17 mouse cellular contexts compared by ENCODE assay signal in the genomic region with DNA sequence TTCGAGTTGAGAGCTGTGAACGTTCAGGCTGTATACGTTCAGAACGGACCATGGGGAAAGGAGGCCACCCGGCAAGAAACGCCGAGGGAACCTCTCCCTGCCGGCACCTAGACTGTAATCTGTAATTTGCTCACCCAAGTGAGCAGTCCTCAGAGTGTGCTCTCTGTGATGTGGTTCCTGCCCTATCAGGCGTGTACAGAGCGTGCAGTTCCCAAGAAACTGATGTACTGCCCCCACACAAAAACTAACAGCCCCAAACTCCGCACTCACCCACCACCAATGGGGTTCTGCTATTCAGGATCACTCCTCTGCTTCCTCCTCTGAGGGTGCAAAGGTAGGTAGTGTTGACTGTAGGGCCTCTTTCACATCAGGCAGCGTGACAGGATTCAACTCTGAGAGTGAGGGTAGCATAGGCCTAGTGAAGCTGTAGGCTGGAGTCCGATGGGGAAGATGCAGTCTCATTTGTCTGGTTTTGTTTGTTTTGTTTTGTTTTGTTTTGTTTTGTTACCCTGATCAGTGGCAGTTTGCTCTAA. TPM values are rescaled to one million over a fixed set of nuclear protein-coding genes. Genes with fewer than 3 reads are reported as not detected.
A peak's percentile ranks its signal among the peaks of the same experiment; 100 is the strongest.
DNase-seq lines count a peak whose midpoint lies in the region; ATAC-seq and TF ChIP-seq lines count a peak whose summit lies in the region.
"Had no signal": no experiment of that assay in that cellular context is flagged by ENCODE, and none has a peak within 500 bp of the region (broad histone marks: within the 10 kb centered on the region; RNA-seq: fewer than 3 reads in every experiment).

No protein-coding gene starts in this region.

- ATAC-seq in kidney, postnatal 0 days (replicated peaks; ENCODE audit: low FRiP score, low read depth): peak; percentile 89
- ATAC-seq in intestine, embryonic 15.5 days: peak; percentile 68
- ATAC-seq in liver, embryonic 13.5 days (ENCODE audit: low read depth): peak; percentile 64
- 0 out of 2 replicates have a peak, but pooled peaks have one; percentile 14 for ATAC-seq in stomach, embryonic 16.5 days (ENCODE audit: insufficient read depth, low FRiP score)
- ATAC-seq: forebrain, embryonic 14.5 days; midbrain, embryonic 15.5 days had no signal

- DNase-seq in kidney, postnatal 0 days (ENCODE audit: low spot score): no peak
- no peak for DNase-seq in kidney, postnatal 14 days
- no peak for DNase-seq in liver, embryonic 13.5 days
- DNase-seq in forebrain, embryonic 10.5 days (ENCODE audit: extremely low spot score, low spot score): no peak
- DNase-seq in left cerebral cortex, adult 11 months (ENCODE audit: low spot score): no peak
- DNase-seq: cerebellum, adult 9-10 months; left cerebral cortex, postnatal 4 days; spleen, adult 18-20 months; thymus, adult 2 months had no signal

- no peaks in the 10 kb centered on the region for H3K9me3 ChIP-seq in kidney, postnatal 0 days (replicated peaks; ENCODE audit: low read length)
- H3K9me3 ChIP-seq in intestine, embryonic 15.5 days: no peaks in the 10 kb centered on the region
- H3K9me3 ChIP-seq in liver, embryonic 13.5 days (replicated peaks): no peaks in the 10 kb centered on the region
- H3K9me3 ChIP-seq in stomach, embryonic 16.5 days (replicated peaks; ENCODE audit: control insufficient read depth, low read length): no peaks in the 10 kb centered on the region
- H3K9me3 ChIP-seq in forebrain, embryonic 10.5 days: peaks cover 3% of the 10 kb centered on the region
- H3K9me3 ChIP-seq: heart, embryonic 10.5 days; midbrain, embryonic 15.5 days had no signal

- H3K4me3 ChIP-seq in kidney, postnatal 0 days (replicated peaks; ENCODE audit: low read depth, low read length): no peak overlapping the region
- no peak overlapping the region for H3K4me3 ChIP-seq in intestine, embryonic 15.5 days (replicated peaks)
- H3K4me3 ChIP-seq in liver, embryonic 13.5 days (replicated peaks): no peak overlapping the region
- no peak overlapping the region for H3K4me3 ChIP-seq in stomach, embryonic 16.5 days (replicated peaks; ENCODE audit: low read length)
- H3K4me3 ChIP-seq in forebrain, embryonic 10.5 days: no peak overlapping the region
- H3K4me3 ChIP-seq: heart, embryonic 10.5 days; left cerebral cortex, adult 2 months; midbrain, embryonic 15.5 days; myocyte had no signal

- no peaks in the 10 kb centered on the region; the same call in none of the 2 replicates for H3K4me1 ChIP-seq in kidney, postnatal 0 days (replicated peaks; ENCODE audit: insufficient read depth, low read length)
- H3K4me1 ChIP-seq in intestine, embryonic 15.5 days (replicated peaks): peaks cover 21% of the 10 kb centered on the region
- peaks cover 38% of the 10 kb centered on the region for H3K4me1 ChIP-seq in liver, embryonic 13.5 days (replicated peaks)
- peaks cover 23% of the 10 kb centered on the region for H3K4me1 ChIP-seq in stomach, embryonic 16.5 days (ENCODE audit: control insufficient read depth, insufficient read depth, low read length)
- peaks cover 5% of the 10 kb centered on the region for H3K4me1 ChIP-seq in forebrain, embryonic 10.5 days
- H3K4me1 ChIP-seq: midbrain, embryonic 15.5 days had no signal

- H3K27me3 ChIP-seq in kidney, postnatal 0 days (ENCODE audit: insufficient read depth, low read length): no peaks in the 10 kb centered on the region
- H3K27me3 ChIP-seq in intestine, embryonic 15.5 days (replicated peaks): no peaks in the 10 kb centered on the region
- H3K27me3 ChIP-seq in liver, embryonic 13.5 days: no peaks in the 10 kb centered on the region
- no peaks in the 10 kb centered on the region for H3K27me3 ChIP-seq in stomach, embryonic 16.5 days (ENCODE audit: control insufficient read depth, insufficient read depth, low read length)
- H3K27me3 ChIP-seq in forebrain, embryonic 10.5 days (ENCODE audit: poor library complexity, severe bottlenecking): no peaks in the 10 kb centered on the region
- H3K27me3 ChIP-seq: midbrain, embryonic 15.5 days; Patski had no signal

- H3K4me2 ChIP-seq in kidney, postnatal 0 days (ENCODE audit: low read length): no peak overlapping the region
- H3K4me2 ChIP-seq in intestine, embryonic 15.5 days (replicated peaks): no peak overlapping the region
- H3K4me2 ChIP-seq in liver, embryonic 13.5 days: no peak overlapping the region
- H3K4me2 ChIP-seq in stomach, embryonic 16.5 days (ENCODE audit: low read depth, low read length): no peak overlapping the region
- H3K4me2 ChIP-seq: midbrain, embryonic 15.5 days had no signal

- H3K36me3 ChIP-seq in kidney, postnatal 0 days (ENCODE audit: insufficient read depth, low read length): no peaks in the 10 kb centered on the region
- H3K36me3 ChIP-seq in intestine, embryonic 15.5 days: 0 out of 2 replicates have a peak, but pooled peaks cover under 1% of the 10 kb centered on the region
- peaks cover 3% of the 10 kb centered on the region; the same call in 1 of the 2 replicates for H3K36me3 ChIP-seq in liver, embryonic 13.5 days
- H3K36me3 ChIP-seq in stomach, embryonic 16.5 days (ENCODE audit: control insufficient read depth, insufficient read depth, low read length): no peaks in the 10 kb centered on the region
- peaks cover 8% of the 10 kb centered on the region for H3K36me3 ChIP-seq in forebrain, embryonic 10.5 days (replicated peaks)
- H3K36me3 ChIP-seq: midbrain, embryonic 15.5 days had no signal

- H3K9ac ChIP-seq in kidney, postnatal 0 days (ENCODE audit: low read depth, low read length): no peak overlapping the region
- no peak overlapping the region for H3K9ac ChIP-seq in intestine, embryonic 15.5 days
- no peak overlapping the region for H3K9ac ChIP-seq in liver, embryonic 13.5 days
- no peak overlapping the region for H3K9ac ChIP-seq in stomach, embryonic 16.5 days (ENCODE audit: low read length)
- H3K9ac ChIP-seq: midbrain, embryonic 15.5 days had no signal

- no peak for TF ChIP-seq CTCF in kidney, postnatal 0 days (IDR thresholded peaks at IDR 0.05; ENCODE audit: low read depth)

- 57% methylated on average over 13 of the region's 13 CpGs for WGBS in kidney, postnatal 0 days
- 78% methylated on average over 13 of the region's 13 CpGs for WGBS in intestine, embryonic 15.5 days
- WGBS in liver, embryonic 13.5 days (ENCODE audit: insufficient replicate concordance): 78% methylated on average over 13 of the region's 13 CpGs
- 75% methylated on average over 13 of the region's 13 CpGs for WGBS in stomach, embryonic 16.5 days
- whole genome bisulfite sequencing in forebrain, embryonic 10.5 days: 89% methylated on average over 13 of the region's 13 CpGs

- peak overlapping the region; percentile 62; the same call in 1 of the 2 replicates for H3K27ac ChIP-seq in kidney, postnatal 0 days
- H3K27ac ChIP-seq in intestine, embryonic 15.5 days: no peak overlapping the region
- H3K27ac ChIP-seq in liver, embryonic 13.5 days: peak overlapping the region; percentile 52
- no peak overlapping the region for H3K27ac ChIP-seq in stomach, embryonic 16.5 days (ENCODE audit: low read length)
- no peak overlapping the region for H3K27ac ChIP-seq in forebrain, embryonic 10.5 days
- H3K27ac ChIP-seq: heart, embryonic 10.5 days; left cerebral cortex, adult 2 months; midbrain, embryonic 15.5 days had no signal

RNA-seq across cellular contexts. Expression of gene Aco1, which starts 12.7 kb away (rescaled TPM):
- polyA plus RNA-seq in kidney, postnatal 0 days (2015; fragmentation: Nextera tagmentation; extraction: Ambion mirVana): 82.3 and 87.8 TPM in 2 replicates
- 66.9 and 68.1 TPM in 2 replicates for polyA plus RNA-seq in intestine, embryonic 15.5 days (2015; fragmentation: Nextera tagmentation; extraction: Ambion mirVana)
- 20.9 and 24.9 TPM in 2 replicates for polyA plus RNA-seq in liver, embryonic 13.5 days (2015; fragmentation: Nextera tagmentation; extraction: Ambion mirVana)
- 66.3 and 72.0 TPM in 2 replicates for polyA plus RNA-seq in stomach, embryonic 16.5 days (2015; fragmentation: Nextera tagmentation; extraction: Ambion mirVana)
- polyA plus RNA-seq in forebrain, embryonic 10.5 days (2016; fragmentation: Nextera tagmentation; extraction: Ambion mirVana): 53.3 and 54.3 TPM in 2 replicates

Comparison
In these comparisons a context has a peak if more than half of its experiments do, and no peak if none do; other contexts are left out.
1. ATAC-seq: peak in every context shown above with its lines; median percentile 89 in kidney, postnatal 0 days; 68 in intestine, embryonic 15.5 days; 64 in liver, embryonic 13.5 days; 14 in stomach, embryonic 16.5 days.
2. H3K27ac ChIP-seq: peak in kidney, postnatal 0 days (single experiment) and liver, embryonic 13.5 days (single experiment); none in intestine, embryonic 15.5 days (single experiment), stomach, embryonic 16.5 days (single experiment) and forebrain, embryonic 10.5 days (single experiment).